In genomic region chr11:118417496-118417895, GRCm38 (mm10) we compare ENCODE assay signal across 9 mouse cellular contexts. TPM values are rescaled to one million over a fixed set of nuclear protein-coding genes. Genes with fewer than 3 reads are reported as not detected.
DNase-seq lines count a peak whose midpoint lies in the region; ATAC-seq lines count a peak whose summit lies in the region.
"Had no signal": no experiment of that assay in that cellular context is flagged by ENCODE, and none has a peak within 500 bp of the region (broad histone marks: within the 10 kb centered on the region; RNA-seq: fewer than 3 reads in every experiment).

No protein-coding gene starts in this region.

- H3K9me3 ChIP-seq in kidney, embryonic 14.5 days (ENCODE audit: control insufficient read depth, low read length) = no peaks in the 10 kb centered on the region
- no peaks in the 10 kb centered on the region for H3K9me3 ChIP-seq in embryonic facial prominence, embryonic 13.5 days
- no peaks in the 10 kb centered on the region for H3K9me3 ChIP-seq in intestine, embryonic 14.5 days (ENCODE audit: control insufficient read depth, low read length)
- no peaks in the 10 kb centered on the region for H3K9me3 ChIP-seq in midbrain, embryonic 16.5 days (replicated peaks; ENCODE audit: control insufficient read depth, low read length, poor library complexity, severe bottlenecking)

- no peak overlapping the region for H3K27ac ChIP-seq in kidney, embryonic 14.5 days (ENCODE audit: low read depth, low read length)
- no peak overlapping the region for H3K27ac ChIP-seq in embryonic facial prominence, embryonic 13.5 days
- no peak overlapping the region for H3K27ac ChIP-seq in intestine, embryonic 14.5 days (ENCODE audit: low read depth)
- no peak overlapping the region for H3K27ac ChIP-seq in midbrain, embryonic 16.5 days (ENCODE audit: low read length)

- H3K27me3 ChIP-seq in kidney, embryonic 14.5 days (ENCODE audit: control insufficient read depth, insufficient read depth, low read length) = no peaks in the 10 kb centered on the region
- no peaks in the 10 kb centered on the region for H3K27me3 ChIP-seq in embryonic facial prominence, embryonic 13.5 days
- H3K27me3 ChIP-seq in intestine, embryonic 14.5 days (replicated peaks; ENCODE audit: control insufficient read depth, insufficient read depth, low read length) = no peaks in the 10 kb centered on the region
- no peaks in the 10 kb centered on the region for H3K27me3 ChIP-seq in midbrain, embryonic 16.5 days (ENCODE audit: control insufficient read depth, insufficient read depth, low read depth, low read length)

- no peak overlapping the region for H3K4me3 ChIP-seq in kidney, embryonic 14.5 days (ENCODE audit: low read length)
- H3K4me3 ChIP-seq in embryonic facial prominence, embryonic 13.5 days = peak overlapping the region; percentile 94
- no peak overlapping the region; the same call in 1 of the 2 replicates for H3K4me3 ChIP-seq in intestine, embryonic 14.5 days (ENCODE audit: low read depth, low read length)
- no peak overlapping the region for H3K4me3 ChIP-seq in midbrain, embryonic 16.5 days (ENCODE audit: low read depth, low read length)

- peak overlapping the region; percentile 89; the same call in 1 of the 2 replicates for H3K9ac ChIP-seq in kidney, embryonic 14.5 days (ENCODE audit: low read depth, low read length)
- H3K9ac ChIP-seq in embryonic facial prominence, embryonic 13.5 days = peak overlapping the region; percentile 98; the same call in 1 of the 2 replicates
- no peak overlapping the region for H3K9ac ChIP-seq in intestine, embryonic 14.5 days (ENCODE audit: low read length)
- peak overlapping the region; percentile 94; the same call in 1 of the 2 replicates for H3K9ac ChIP-seq in midbrain, embryonic 16.5 days (ENCODE audit: low read depth, low read length)

- 89% methylated on average over 9 of the region's 9 CpGs for WGBS in kidney, embryonic 14.5 days
- WGBS in embryonic facial prominence, embryonic 13.5 days = 93% methylated on average over 9 of the region's 9 CpGs
- WGBS in intestine, embryonic 14.5 days = 92% methylated on average over 9 of the region's 9 CpGs
- 94% methylated on average over 9 of the region's 9 CpGs for WGBS in midbrain, embryonic 16.5 days

- DNase-seq in kidney, postnatal 10 days = no peak
- no peak for DNase-seq in intestine, embryonic 14.5 days (ENCODE audit: low spot score)
- DNase-seq in natural killer cell, adult 2 months (ENCODE audit: low spot score in 2 of 2) = no peak
- DNase-seq in frontal cortex, postnatal 10 days (ENCODE audit: low spot score in 2 of 2) = no peak
- DNase-seq in c-Kit-positive CD71-positive TER-119-positive erythroid progenitor cells, embryonic 14.5 days (ENCODE audit: low spot score) = no peak
- DNase-seq: kidney, postnatal 36 days had no signal

- peaks cover 16% of the 10 kb centered on the region for H3K36me3 ChIP-seq in kidney, embryonic 14.5 days (ENCODE audit: control insufficient read depth, insufficient read depth, low read length)
- H3K36me3 ChIP-seq in embryonic facial prominence, embryonic 13.5 days = peaks cover 49% of the 10 kb centered on the region
- peaks cover 19% of the 10 kb centered on the region for H3K36me3 ChIP-seq in intestine, embryonic 14.5 days (ENCODE audit: control insufficient read depth, insufficient read depth, low read length)
- H3K36me3 ChIP-seq in midbrain, embryonic 16.5 days (ENCODE audit: control insufficient read depth, insufficient read depth, low read length) = no peaks in the 10 kb centered on the region

- no peak for ATAC-seq in kidney, embryonic 14.5 days (ENCODE audit: low FRiP score, low TSS enrichment)
- ATAC-seq in embryonic facial prominence, embryonic 13.5 days (ENCODE audit: insufficient number of reproducible peaks, insufficient read depth, low FRiP score, low TSS enrichment, low read depth) = no peak
- ATAC-seq in intestine, embryonic 14.5 days (replicated peaks; ENCODE audit: low FRiP score, low TSS enrichment, low read depth) = no peak
- ATAC-seq in midbrain, embryonic 16.5 days = no peak

- peak overlapping the region; percentile 66; the same call in 1 of the 2 replicates for H3K4me2 ChIP-seq in kidney, embryonic 14.5 days (replicated peaks; ENCODE audit: low read depth, low read length)
- H3K4me2 ChIP-seq in embryonic facial prominence, embryonic 13.5 days = peak overlapping the region; percentile 85
- H3K4me2 ChIP-seq in intestine, embryonic 14.5 days (ENCODE audit: low read length) = peak overlapping the region; percentile 87
- peak overlapping the region; percentile 96 for H3K4me2 ChIP-seq in midbrain, embryonic 16.5 days (ENCODE audit: low read length)

- peaks cover 12% of the 10 kb centered on the region for H3K4me1 ChIP-seq in kidney, embryonic 14.5 days (ENCODE audit: control insufficient read depth, insufficient read depth, low read length)
- H3K4me1 ChIP-seq in embryonic facial prominence, embryonic 13.5 days = peaks cover 28% of the 10 kb centered on the region
- H3K4me1 ChIP-seq in intestine, embryonic 14.5 days (replicated peaks; ENCODE audit: control insufficient read depth, insufficient read depth, low read length) = peaks cover 22% of the 10 kb centered on the region
- peaks cover 24% of the 10 kb centered on the region for H3K4me1 ChIP-seq in midbrain, embryonic 16.5 days (ENCODE audit: control insufficient read depth, insufficient read depth, low read length)

RNA-seq across cellular contexts. Expression of gene Cant1, which starts 1.4 kb away (rescaled TPM):
- polyA plus RNA-seq in kidney, embryonic 14.5 days (2014; fragmentation: Nextera tagmentation; extraction: Ambion mirVana) = 19.0 and 24.1 TPM in 2 replicates
- 28.9 and 30.7 TPM in 2 replicates for polyA plus RNA-seq in embryonic facial prominence, embryonic 13.5 days (2015; fragmentation: Nextera tagmentation; extraction: Ambion mirVana)
- 30.1 and 32.9 TPM in 2 replicates for polyA plus RNA-seq in intestine, embryonic 14.5 days (2014; fragmentation: Nextera tagmentation; extraction: Ambion mirVana)
- polyA plus RNA-seq in midbrain, embryonic 16.5 days (2015; fragmentation: Nextera tagmentation; extraction: Ambion mirVana) = 24.9 and 27.8 TPM in 2 replicates

RNA-seq across cellular contexts. Expression of gene C1qtnf1, which starts 10.5 kb away (rescaled TPM):
- polyA plus RNA-seq in kidney, embryonic 14.5 days (2014; fragmentation: Nextera tagmentation; extraction: Ambion mirVana) = 2.8 and 4.0 TPM in 2 replicates
- 14.7 and 16.5 TPM in 2 replicates for polyA plus RNA-seq in embryonic facial prominence, embryonic 13.5 days (2015; fragmentation: Nextera tagmentation; extraction: Ambion mirVana)
- polyA plus RNA-seq in intestine, embryonic 14.5 days (2014; fragmentation: Nextera tagmentation; extraction: Ambion mirVana) = 7.1 and 7.2 TPM in 2 replicates
- 4.1 and 4.2 TPM in 2 replicates for polyA plus RNA-seq in midbrain, embryonic 16.5 days (2015; fragmentation: Nextera tagmentation; extraction: Ambion mirVana)

RNA-seq across cellular contexts. Expression of gene Lgals3bp, which starts 15.6 kb away (rescaled TPM):
- 11.8 and 13.0 TPM in 2 replicates for polyA plus RNA-seq in kidney, embryonic 14.5 days (2014; fragmentation: Nextera tagmentation; extraction: Ambion mirVana)
- polyA plus RNA-seq in embryonic facial prominence, embryonic 13.5 days (2015; fragmentation: Nextera tagmentation; extraction: Ambion mirVana) = 5.6 and 6.8 TPM in 2 replicates
- 108 and 120 TPM in 2 replicates for polyA plus RNA-seq in intestine, embryonic 14.5 days (2014; fragmentation: Nextera tagmentation; extraction: Ambion mirVana)
- polyA plus RNA-seq in midbrain, embryonic 16.5 days (2015; fragmentation: Nextera tagmentation; extraction: Ambion mirVana) = 3.8 and 4.4 TPM in 2 replicates

RNA-seq across cellular contexts. Expression of gene Engase, which starts 59.1 kb away (rescaled TPM):
- polyA plus RNA-seq in kidney, embryonic 14.5 days (2014; fragmentation: Nextera tagmentation; extraction: Ambion mirVana) = 3.9 and 9.7 TPM in 2 replicates
- 6.5 and 9.6 TPM in 2 replicates for polyA plus RNA-seq in embryonic facial prominence, embryonic 13.5 days (2015; fragmentation: Nextera tagmentation; extraction: Ambion mirVana)
- polyA plus RNA-seq in intestine, embryonic 14.5 days (2014; fragmentation: Nextera tagmentation; extraction: Ambion mirVana) = 7.2 and 11.9 TPM in 2 replicates
- 5.5 and 5.9 TPM in 2 replicates for polyA plus RNA-seq in midbrain, embryonic 16.5 days (2015; fragmentation: Nextera tagmentation; extraction: Ambion mirVana)
